In the genomic region with DNA sequence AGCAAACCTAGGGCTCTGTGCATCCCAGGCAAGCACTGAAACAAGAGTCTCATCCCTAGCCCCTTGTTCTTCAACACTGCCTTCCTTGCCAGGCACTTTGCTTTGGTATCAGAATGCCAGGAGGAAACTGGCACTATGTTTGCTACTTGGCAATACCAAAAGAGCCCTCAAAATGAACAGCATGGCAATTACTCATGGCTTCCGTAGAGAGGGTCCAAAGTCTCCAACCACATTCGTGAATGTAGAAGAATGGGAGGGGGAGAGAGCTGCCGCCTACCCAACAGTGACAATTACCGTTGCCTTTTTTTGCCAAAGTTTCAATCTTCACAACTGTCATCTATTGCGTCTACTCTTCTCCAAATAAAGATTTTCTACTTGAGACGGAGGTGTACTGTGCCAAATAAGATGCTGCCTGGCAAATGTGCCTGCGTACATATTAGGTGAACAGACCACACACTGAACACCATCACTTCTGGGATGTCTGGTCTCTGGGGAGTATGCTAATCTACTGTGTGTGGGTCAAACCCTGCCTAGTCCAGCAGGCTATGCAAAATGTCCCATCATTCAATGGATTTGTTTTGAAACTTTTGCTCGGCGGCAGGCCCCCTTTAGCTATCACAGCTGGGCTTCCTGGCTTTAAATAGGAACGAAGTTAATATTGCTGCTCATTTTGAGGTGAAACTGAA, we compare ENCODE assay signal across 19 mouse cellular contexts.
DNase-seq lines count a peak whose midpoint lies in the region; ATAC-seq lines count a peak whose summit lies in the region.
"Had no signal": no experiment of that assay in that cellular context is flagged by ENCODE, and none has a peak within 500 bp of the region (broad histone marks: within the 10 kb centered on the region; RNA-seq: fewer than 3 reads in every experiment).

No protein-coding gene starts in this region.

- 78% methylated on average over 10 of the region's 10 CpGs for WGBS in forebrain, embryonic 14.5 days
- 94% methylated on average over 10 of the region's 10 CpGs for WGBS in forebrain, embryonic 11.5 days
- 78% methylated on average over 10 of the region's 10 CpGs for WGBS in hindbrain, embryonic 16.5 days
- 91% methylated on average over 10 of the region's 10 CpGs for WGBS in hindbrain, embryonic 10.5 days

- H3K4me2 ChIP-seq in forebrain, embryonic 14.5 days (ENCODE audit: low read length), result no peak overlapping the region
- H3K4me2 ChIP-seq in forebrain, embryonic 11.5 days (ENCODE audit: low read depth, low read length, severe bottlenecking), result no peak overlapping the region
- H3K4me2 ChIP-seq in hindbrain, embryonic 16.5 days (ENCODE audit: low read length), result no peak overlapping the region
- H3K4me2 ChIP-seq: embryonic facial prominence, embryonic 13.5 days; heart, embryonic 12.5 days; hindbrain, embryonic 12.5 days; kidney, embryonic 15.5 days had no signal

- H3K4me3 ChIP-seq in forebrain, embryonic 14.5 days (ENCODE audit: low read depth, low read length), result no peak overlapping the region
- no peak overlapping the region for H3K4me3 ChIP-seq in forebrain, embryonic 11.5 days (ENCODE audit: low read depth, low read length)
- no peak overlapping the region for H3K4me3 ChIP-seq in hindbrain, embryonic 16.5 days (ENCODE audit: low read length)
- H3K4me3 ChIP-seq in hindbrain, embryonic 10.5 days, result no peak overlapping the region
- H3K4me3 ChIP-seq: embryonic facial prominence, embryonic 13.5 days; heart, embryonic 12.5 days; hindbrain, embryonic 12.5 days; kidney, embryonic 15.5 days had no signal

- peak; percentile 35 for DNase-seq in forebrain, embryonic 14.5 days (ENCODE audit: low spot score)
- no peak for DNase-seq in forebrain, embryonic 11.5 days (ENCODE audit: low spot score)
- DNase-seq in hindbrain, embryonic 10.5 days (ENCODE audit: low spot score), result no peak
- peak; percentile 26 to 35 for DNase-seq in right cerebral cortex, postnatal 10 days (ENCODE audit: low spot score in 2 of 2)
- no peak for DNase-seq in right cerebral cortex, postnatal 4 days
- peak; percentile 5 for DNase-seq in telencephalon, adult 2 months (ENCODE audit: low read depth, low spot score)
- DNase-seq in adipocyte (ENCODE audit: low spot score), result no peak
- DNase-seq: adrenal gland, adult 8-10 months; adrenal gland, postnatal 36 days; cerebellum, adult 18-20 months; cerebellum, postnatal 25 days; gastrocnemius, postnatal 25 days; kidney, adult 2 months had no signal

- no peaks in the 10 kb centered on the region for H3K9me3 ChIP-seq in forebrain, embryonic 14.5 days (replicated peaks; ENCODE audit: control insufficient read depth, low read length)
- no peaks in the 10 kb centered on the region for H3K9me3 ChIP-seq in forebrain, embryonic 11.5 days (ENCODE audit: control insufficient read depth, low read length)
- no peaks in the 10 kb centered on the region for H3K9me3 ChIP-seq in hindbrain, embryonic 16.5 days (ENCODE audit: control insufficient read depth, low read length)
- H3K9me3 ChIP-seq in hindbrain, embryonic 10.5 days, result 0 out of 2 replicates have a peak, but pooled peaks cover under 1% of the 10 kb centered on the region
- H3K9me3 ChIP-seq: embryonic facial prominence, embryonic 13.5 days; heart, embryonic 12.5 days; hindbrain, embryonic 12.5 days had no signal

- no peaks in the 10 kb centered on the region for H3K36me3 ChIP-seq in forebrain, embryonic 14.5 days (ENCODE audit: control insufficient read depth, insufficient read depth, low read length)
- no peaks in the 10 kb centered on the region for H3K36me3 ChIP-seq in forebrain, embryonic 11.5 days (ENCODE audit: control insufficient read depth, insufficient read depth, low read length)
- H3K36me3 ChIP-seq in hindbrain, embryonic 16.5 days (ENCODE audit: control insufficient read depth, insufficient read depth, low read length), result no peaks in the 10 kb centered on the region
- no peaks in the 10 kb centered on the region for H3K36me3 ChIP-seq in hindbrain, embryonic 10.5 days
- H3K36me3 ChIP-seq: embryonic facial prominence, embryonic 13.5 days; heart, embryonic 12.5 days; hindbrain, embryonic 12.5 days; kidney, embryonic 15.5 days had no signal

- ATAC-seq in forebrain, embryonic 14.5 days, result no peak
- ATAC-seq in forebrain, embryonic 11.5 days (replicated peaks; ENCODE audit: low FRiP score), result no peak
- ATAC-seq in hindbrain, embryonic 16.5 days, result peak; percentile 42; the same call in 1 of the 2 replicates
- ATAC-seq: intestine, embryonic 16.5 days had no signal

- H3K27me3 ChIP-seq in forebrain, embryonic 14.5 days (replicated peaks; ENCODE audit: control insufficient read depth, insufficient read depth, low read length), result no peaks in the 10 kb centered on the region
- H3K27me3 ChIP-seq in forebrain, embryonic 11.5 days (ENCODE audit: control insufficient read depth, insufficient read depth, low read length), result no peaks in the 10 kb centered on the region
- H3K27me3 ChIP-seq in hindbrain, embryonic 16.5 days (replicated peaks; ENCODE audit: control insufficient read depth, insufficient read depth, low read length), result no peaks in the 10 kb centered on the region
- no peaks in the 10 kb centered on the region for H3K27me3 ChIP-seq in hindbrain, embryonic 10.5 days (ENCODE audit: insufficient read depth, poor library complexity, severe bottlenecking)
- H3K27me3 ChIP-seq: embryonic facial prominence, embryonic 13.5 days; heart, embryonic 12.5 days; hindbrain, embryonic 12.5 days; kidney, embryonic 15.5 days had no signal

- H3K27ac ChIP-seq in forebrain, embryonic 14.5 days (ENCODE audit: low read depth, low read length), result no peak overlapping the region
- no peak overlapping the region for H3K27ac ChIP-seq in forebrain, embryonic 11.5 days (ENCODE audit: low read depth, low read length)
- no peak overlapping the region for H3K27ac ChIP-seq in hindbrain, embryonic 16.5 days (ENCODE audit: low read depth, low read length)
- no peak overlapping the region for H3K27ac ChIP-seq in hindbrain, embryonic 10.5 days
- H3K27ac ChIP-seq: embryonic facial prominence, embryonic 13.5 days; hindbrain, embryonic 12.5 days; kidney, embryonic 15.5 days had no signal

- H3K4me1 ChIP-seq in forebrain, embryonic 14.5 days (ENCODE audit: control insufficient read depth, insufficient read depth, low read length), result no peaks in the 10 kb centered on the region
- H3K4me1 ChIP-seq in forebrain, embryonic 11.5 days (replicated peaks; ENCODE audit: control insufficient read depth, insufficient read depth, low read length), result no peaks in the 10 kb centered on the region
- no peaks in the 10 kb centered on the region for H3K4me1 ChIP-seq in hindbrain, embryonic 16.5 days (ENCODE audit: control insufficient read depth, insufficient read depth, low read depth, low read length)
- H3K4me1 ChIP-seq in hindbrain, embryonic 10.5 days (replicated peaks), result no peaks in the 10 kb centered on the region
- H3K4me1 ChIP-seq: embryonic facial prominence, embryonic 13.5 days; heart, embryonic 12.5 days; hindbrain, embryonic 12.5 days; kidney, embryonic 15.5 days had no signal

- H3K9ac ChIP-seq in forebrain, embryonic 14.5 days (ENCODE audit: low read length), result no peak overlapping the region
- no peak overlapping the region for H3K9ac ChIP-seq in forebrain, embryonic 11.5 days (ENCODE audit: low read length)
- H3K9ac ChIP-seq in hindbrain, embryonic 16.5 days (ENCODE audit: low read depth, low read length), result no peak overlapping the region
- H3K9ac ChIP-seq: embryonic facial prominence, embryonic 13.5 days; heart, embryonic 12.5 days; hindbrain, embryonic 12.5 days; kidney, embryonic 15.5 days had no signal

Comparison
In these comparisons a context has a peak if more than half of its experiments do, and no peak if none do; other contexts are left out.
1. DNase-seq: peak in forebrain, embryonic 14.5 days (single experiment), right cerebral cortex, postnatal 10 days (2 of 2) and telencephalon, adult 2 months (single experiment); none in forebrain, embryonic 11.5 days (single experiment), hindbrain, embryonic 10.5 days (single experiment), right cerebral cortex, postnatal 4 days (single experiment) and adipocyte (single experiment).